Mouse (Mus musculus): Measurements from ENCODE around the gene Rnase2b.

DNA sequence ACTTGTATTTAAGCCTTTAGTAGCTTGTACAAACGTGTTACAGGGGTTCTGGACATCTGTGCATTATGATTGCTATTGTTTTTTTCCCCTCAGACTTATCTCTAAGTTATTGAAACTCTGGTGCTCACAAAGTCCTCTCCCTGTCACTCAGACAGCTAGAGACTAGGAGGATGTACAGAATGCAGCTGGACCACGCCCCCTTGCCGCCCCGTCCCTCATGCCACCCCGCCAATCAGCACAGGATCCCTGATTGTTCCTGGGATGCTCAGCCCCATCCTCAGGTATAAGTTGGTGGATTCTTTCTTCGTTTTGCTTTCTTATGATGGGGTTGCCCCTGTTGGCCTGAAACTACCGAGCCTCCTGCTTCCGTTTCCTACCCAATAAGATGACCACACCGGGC, 48.6 kb upstream of the Rnase2b start:
- no peak for TF ChIP-seq CTCF (conservative IDR thresholded peaks at IDR 0.05; ENCODE audit: insufficient read depth, insufficient read length, low read depth, low read length)
- no peak for TF ChIP-seq POLR2A (IDR thresholded peaks at IDR 0.05; ENCODE audit: low read depth, low read length)
